Mouse (Mus musculus): ENCODE data around the gene Gfpt1.
"Not testable (repeated sequence)": the region's sequence is repeated elsewhere in the genome, so short reads cannot be mapped to it uniquely, and the experiment has no call there.

Gene Gfpt1

GRCm38 (mm10) chr6:87042337-87043130 is at the start of gene Gfpt1:
TSS of gene Gfpt1 (plus strand) at chr6:87042846.
- in situ Hi-C loops (cut with MseI, MboI): no loop called here

- in situ Hi-C loops (cut with MseI, MboI): no loop called here
Observed at GRCm38 (mm10) chr6:86994254-86994653, 48.4 kb upstream of the Gfpt1 start.

DNA sequence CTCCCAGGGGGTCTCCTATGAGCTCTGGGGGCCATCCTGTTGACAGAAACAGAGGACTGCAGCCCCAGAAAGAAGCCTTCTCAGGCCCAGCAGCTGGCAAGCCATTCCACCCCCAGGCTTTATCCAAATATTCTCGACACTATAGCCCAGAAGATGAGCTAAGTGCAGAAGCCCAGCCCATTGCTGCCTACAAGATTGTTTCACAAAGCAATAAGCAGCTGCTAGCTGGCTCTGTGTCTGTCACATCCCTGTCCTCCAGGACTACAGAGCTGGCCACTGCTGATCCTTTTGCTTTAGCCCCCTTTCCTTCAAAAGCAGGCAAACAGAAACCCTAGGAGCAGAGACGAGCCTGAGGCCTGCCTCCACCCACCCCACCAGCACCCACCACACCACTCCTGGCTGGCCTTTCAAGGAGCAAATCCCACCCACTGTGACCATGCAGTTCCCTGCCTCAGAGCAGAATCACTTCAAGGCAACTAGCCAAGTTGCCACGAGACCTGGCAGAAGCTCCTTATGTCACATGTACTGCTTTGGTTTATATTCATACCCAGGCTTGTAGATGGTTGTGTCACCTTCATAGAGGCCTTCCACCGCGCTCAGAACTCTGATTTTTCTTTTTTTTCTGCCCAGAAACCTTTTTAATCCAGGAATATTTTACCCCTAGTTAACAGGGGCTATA is 45.9 kb upstream of the Gfpt1 start:
- in situ Hi-C loops (cut with MseI, MboI): no loop called here

DNA sequence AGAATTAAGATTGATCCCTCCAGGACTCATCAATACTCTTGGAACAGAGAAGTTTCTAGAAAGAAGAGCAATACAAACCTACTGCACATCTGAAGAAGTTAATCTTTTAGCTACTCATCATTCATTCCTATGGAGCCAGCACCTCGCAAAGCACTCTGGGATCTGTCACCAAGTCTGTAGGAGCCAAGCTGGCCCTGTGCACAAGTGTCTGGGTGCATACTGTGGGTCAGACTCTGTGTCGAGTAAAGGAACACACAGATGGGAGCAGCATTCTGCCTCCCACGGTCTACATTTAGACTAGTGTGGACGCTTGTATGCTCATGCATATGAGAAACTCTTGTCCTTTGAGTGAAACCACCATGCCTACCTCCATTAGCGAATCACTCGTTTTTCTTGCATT is 45.3 kb upstream of the Gfpt1 start:
- in situ Hi-C loops (cut with MseI, MboI): no loop called here

DNA sequence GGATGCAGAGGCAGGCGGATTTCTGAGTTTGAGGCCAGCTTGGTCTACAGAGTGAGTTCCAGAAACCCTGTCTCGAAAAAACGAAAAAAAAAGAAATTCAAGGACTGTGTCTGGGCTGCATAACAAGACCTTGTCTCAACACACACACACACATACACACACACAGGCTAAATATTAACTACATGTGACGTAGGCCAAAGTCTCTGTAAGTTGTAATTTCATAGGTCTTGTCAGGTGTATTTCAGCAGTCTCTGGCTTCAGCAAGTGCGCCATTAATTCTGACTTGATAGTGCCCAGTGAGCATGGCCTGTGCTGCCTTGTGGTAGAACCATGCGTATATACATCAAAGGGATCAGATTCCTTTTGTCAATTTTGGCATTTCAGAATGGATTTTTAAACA is 40.7 kb upstream of the Gfpt1 start:
- in situ Hi-C loops (cut with MseI, MboI): no loop called here

DNA sequence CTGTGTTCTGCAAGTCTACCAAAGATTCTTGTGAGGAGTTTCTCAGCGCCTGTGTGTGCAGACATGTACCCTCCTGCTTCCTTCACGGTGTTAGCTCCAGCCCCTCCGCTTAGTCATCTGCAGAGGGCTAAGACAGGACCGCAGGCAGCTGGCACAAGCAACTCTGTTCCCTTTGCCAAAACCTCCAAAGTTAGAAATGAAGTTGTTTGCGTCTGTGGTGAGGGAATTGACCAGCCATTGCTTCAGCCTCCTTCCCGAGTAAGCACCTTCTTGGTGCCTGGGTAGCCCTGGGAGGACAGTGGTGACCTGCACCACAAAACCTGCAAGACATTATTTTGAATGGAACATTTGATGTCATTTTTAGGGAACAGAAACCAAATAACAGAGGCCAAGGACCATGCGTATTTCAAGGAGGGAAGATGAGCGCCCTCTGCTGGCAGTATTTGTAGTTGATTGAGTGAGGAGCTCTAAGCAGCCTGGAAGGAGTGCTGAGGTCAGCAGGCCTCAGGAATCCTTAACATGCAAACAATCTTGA is 40.1 kb upstream of the Gfpt1 start:
- in situ Hi-C loops (cut with MseI, MboI): no loop called here

DNA sequence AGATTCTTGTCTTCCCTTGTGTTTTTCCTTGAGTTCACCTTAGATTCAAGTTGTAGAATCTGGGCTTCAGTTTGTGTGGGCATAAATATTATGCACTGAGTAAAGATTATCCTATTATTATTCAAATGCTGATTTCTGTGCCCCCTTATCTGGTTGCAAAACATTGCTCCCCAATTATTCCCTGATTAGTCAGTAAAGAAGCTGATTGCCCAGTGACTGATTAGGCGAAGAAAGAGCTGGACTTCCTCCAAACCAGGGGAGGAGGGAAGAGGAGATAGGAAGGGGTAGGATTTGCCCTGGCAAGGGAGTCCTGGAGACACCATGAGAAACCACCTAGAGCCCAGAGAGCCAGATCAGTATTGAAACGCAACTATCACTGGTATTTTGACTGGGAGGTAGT is 38.5 kb upstream of the Gfpt1 start:
- in situ Hi-C loops (cut with MseI, MboI): no loop called here

DNA sequence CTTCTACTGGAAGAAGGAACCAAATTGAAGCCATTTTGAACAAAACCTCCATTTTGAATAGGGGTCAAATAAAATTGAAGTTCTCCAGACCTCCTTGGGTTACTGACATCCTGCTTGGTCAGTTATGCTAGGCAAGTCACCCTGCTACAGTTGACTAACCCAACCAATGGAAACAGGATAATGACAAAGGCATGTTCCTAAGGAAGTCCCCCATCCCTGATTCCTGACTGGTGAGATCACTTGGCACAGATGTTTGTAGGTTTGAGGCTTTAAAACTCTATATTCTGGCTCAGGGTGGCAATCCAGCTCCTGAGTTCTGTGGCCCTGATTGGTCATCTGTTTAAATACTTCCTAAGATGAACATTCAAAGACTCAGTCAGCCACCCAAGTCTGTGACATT is 37.1 kb upstream of the Gfpt1 start:
- in situ Hi-C loops (cut with MseI, MboI): no loop called here

GRCm38 (mm10) chr6:87008887-87009286 is 33.8 kb upstream of the Gfpt1 start, which contains the start of gene Nfu1:
TSS of gene Nfu1 (plus strand) at chr6:87009236.
- in situ Hi-C loops (cut with MseI, MboI): no loop called here

DNA sequence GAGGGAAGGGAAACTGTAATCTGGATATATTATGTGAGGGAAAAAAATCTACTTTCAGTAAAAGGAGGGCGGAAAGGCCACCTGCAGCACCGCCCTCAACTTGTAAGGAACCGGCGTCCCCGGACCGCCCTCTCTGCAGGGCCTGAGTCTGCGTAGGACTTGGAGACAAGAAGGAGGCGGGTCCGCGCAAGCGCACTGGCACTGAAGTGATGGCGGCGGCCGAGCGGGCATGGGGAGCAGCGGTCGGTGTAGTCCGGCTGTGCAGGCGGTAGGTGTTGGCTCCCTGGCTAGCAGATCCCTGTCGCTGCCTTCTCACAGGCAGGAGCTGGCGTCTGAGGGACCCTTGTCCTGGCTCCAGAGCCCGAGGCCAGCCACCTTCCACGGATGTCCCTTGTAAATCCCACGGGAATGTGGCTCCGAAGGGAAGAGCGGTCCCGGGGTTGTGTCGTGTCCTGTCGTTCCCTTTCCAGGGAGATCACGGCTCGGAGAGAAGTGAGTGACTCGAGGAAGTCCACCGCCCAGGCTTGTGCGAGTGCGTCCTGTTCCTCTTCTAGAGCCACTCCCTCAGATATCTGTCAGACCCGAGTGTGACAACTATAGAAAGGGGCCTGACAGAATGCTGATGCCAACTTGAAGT is 32.8 kb upstream of the Gfpt1 start:
- in situ Hi-C loops (cut with MseI, MboI): no loop called here

DNA sequence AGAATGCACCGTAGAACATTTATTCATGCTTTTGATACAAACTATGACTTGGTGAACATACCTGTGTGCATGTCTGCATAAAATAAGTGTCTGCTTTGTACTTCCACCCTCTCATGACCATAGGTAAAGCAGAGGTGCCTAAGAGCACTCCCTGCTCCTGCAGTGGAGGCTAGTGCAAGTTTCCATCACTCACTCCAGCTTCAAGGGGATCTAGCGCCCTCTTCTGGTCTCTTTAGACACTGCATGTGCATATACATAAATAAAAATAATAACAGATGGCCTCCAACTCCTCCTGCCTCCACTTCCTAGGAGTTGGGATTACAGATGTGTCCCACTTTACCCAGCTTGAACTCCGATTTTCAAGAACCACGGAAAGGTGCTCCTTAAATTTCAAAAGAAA is 25.7 kb upstream of the Gfpt1 start:
- in situ Hi-C loops (cut with MseI, MboI): no loop called here

DNA sequence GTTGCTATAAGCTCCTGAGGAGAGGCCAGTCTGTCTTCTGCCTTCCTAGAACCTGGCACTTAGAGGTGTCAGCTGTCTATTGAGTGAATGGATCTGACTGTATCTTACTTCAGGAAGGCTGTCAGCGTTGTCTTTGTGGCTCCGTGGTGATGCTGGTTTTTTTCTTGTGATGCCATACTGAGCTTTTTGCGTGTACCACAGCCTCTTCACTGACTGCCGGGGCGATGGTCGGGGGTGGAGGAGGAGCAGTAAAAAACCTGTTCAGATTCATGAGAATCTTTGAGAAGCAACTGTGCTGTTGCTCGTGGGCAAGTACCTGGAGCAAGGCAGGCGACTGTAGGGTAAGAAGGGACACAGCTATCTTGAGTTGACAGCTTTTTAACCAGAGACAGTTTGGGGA is 23.8 kb upstream of the Gfpt1 start:
- in situ Hi-C loops (cut with MseI, MboI): no loop called here

- in situ Hi-C loops (cut with MseI, MboI): no loop called here
Observed at GRCm38 (mm10) chr6:87021791-87022190, 20.9 kb upstream of the Gfpt1 start.

- in situ Hi-C loops (cut with MseI, MboI): no loop called here
Observed at GRCm38 (mm10) chr6:87026980-87027379, 15.7 kb upstream of the Gfpt1 start.

- in situ Hi-C loops (cut with MseI, MboI): no loop called here
Observed at GRCm38 (mm10) chr6:87028881-87029280, 13.8 kb upstream of the Gfpt1 start.

DNA sequence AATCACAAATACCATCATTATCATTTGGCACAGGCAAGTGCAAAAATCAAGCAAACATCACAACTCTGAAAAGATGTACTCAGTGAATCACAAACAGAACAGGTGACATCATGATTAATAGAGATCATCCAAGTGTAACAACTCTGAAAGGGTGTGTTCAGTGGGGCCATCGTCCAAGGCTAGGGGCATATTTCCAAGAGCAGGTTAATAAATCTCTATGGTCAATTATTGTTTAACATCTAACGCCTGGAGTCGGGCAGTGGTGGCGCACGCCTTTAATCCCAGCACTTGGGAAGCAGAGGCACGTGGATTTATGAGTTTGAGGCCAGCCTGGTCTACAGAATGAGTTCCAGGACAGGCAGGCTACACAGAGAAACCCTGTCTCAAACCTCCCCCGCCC is 11.3 kb upstream of the Gfpt1 start:
- in situ Hi-C loops (cut with MseI, MboI): not testable (repeated sequence)

- in situ Hi-C loops (cut with MseI, MboI): no loop called here
Observed at GRCm38 (mm10) chr6:87032401-87032800, 10.2 kb upstream of the Gfpt1 start.

DNA sequence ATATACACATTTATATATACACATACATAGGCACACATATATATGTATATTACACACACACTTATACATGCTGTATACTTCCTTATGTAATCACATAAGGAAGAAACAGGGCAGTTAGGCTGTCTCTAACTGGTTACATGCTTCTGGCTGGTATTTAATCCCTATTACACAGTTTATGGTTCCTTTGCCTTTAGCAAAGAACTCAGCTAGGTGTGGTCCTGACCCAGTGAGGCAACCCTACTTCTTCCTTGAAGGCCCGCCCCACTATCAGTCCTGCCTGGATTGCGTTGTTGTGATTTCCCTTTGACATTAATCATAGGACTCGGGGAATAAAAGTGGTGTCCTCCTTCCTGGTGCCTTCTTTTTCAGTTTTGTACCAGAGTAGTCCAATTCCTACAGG is 8.3 kb upstream of the Gfpt1 start:
- in situ Hi-C loops (cut with MseI, MboI): no loop called here

- in situ Hi-C loops (cut with MseI, MboI): no loop called here
Observed at GRCm38 (mm10) chr6:87037826-87038620, 4.6 kb upstream of the Gfpt1 start.

DNA sequence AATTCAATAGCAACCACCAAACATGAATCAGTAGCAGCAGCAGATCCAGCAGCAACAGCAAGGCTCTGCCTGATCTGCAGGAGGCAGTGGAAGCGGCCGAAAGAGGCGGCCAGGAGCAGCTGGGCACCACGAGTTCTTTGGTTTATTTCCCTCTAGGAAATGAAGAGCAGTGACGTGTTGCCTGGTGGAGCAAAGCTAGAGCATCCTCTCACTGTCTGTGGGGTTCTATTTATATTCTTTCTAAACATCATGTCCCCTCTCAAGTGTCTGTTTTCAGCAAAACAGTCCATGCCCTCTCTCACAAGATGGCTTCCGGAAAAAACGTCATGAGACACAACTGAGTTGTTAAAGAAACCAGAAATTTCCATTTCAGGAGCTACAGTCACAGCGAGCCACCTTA is 3.5 kb upstream of the Gfpt1 start:
- in situ Hi-C loops (cut with MseI, MboI): no loop called here

DNA sequence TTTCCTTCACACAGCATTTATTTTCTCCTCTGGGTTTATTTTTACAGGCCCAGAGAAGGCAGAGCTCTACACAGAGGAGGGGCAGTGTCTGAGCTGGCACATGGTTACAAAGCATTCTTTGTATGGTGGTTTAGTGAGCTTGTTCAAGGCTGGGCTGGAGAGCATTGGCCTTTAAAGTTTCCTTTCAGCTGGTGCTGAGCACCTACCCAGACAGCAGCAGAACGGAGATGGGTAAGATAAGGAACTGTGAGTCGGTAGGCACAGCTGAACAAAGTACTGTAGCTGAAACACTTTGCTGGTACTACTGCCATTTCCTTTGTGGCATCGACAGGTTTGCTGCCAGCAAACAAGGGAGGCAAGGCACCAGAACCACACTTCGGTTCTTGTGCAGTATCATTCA is 1.7 kb upstream of the Gfpt1 start:
- in situ Hi-C loops (cut with MseI, MboI): no loop called here

DNA sequence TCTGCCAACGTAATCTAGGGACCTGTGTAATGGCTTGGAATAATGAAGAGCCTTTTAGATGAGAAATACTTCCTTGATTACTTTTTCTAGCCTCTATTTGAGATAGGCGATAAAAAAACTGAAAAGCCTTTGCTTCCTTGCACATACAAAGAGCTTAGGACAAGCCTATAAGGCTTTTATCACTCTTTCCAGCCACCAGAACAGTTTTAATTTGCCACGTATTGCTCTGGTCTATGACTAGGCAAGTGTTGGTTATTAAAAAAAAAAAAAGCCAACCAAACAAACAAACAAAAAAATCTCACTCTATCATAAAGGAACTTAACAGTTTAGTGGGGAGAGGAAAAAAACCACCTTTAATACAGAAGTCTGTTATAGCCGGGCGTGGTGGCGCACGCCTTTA is 1.2 kb upstream of the Gfpt1 start:
- in situ Hi-C loops (cut with MseI, MboI): no loop called here

Data from mouse trophoblast stem cell (cell line).